Mouse (Mus musculus) thymus, postnatal 14 days (tissue): ENCODE results near the gene Gm20767.
"Not testable (repeated sequence)": the region's sequence is repeated elsewhere in the genome, so short reads cannot be mapped to it uniquely, and the experiment has no call there.

Experiments
- DNase-seq: peaks from one replicate; pipeline ENCODE4 v3.0.0; 2021

Gene Gm20767

DNA sequence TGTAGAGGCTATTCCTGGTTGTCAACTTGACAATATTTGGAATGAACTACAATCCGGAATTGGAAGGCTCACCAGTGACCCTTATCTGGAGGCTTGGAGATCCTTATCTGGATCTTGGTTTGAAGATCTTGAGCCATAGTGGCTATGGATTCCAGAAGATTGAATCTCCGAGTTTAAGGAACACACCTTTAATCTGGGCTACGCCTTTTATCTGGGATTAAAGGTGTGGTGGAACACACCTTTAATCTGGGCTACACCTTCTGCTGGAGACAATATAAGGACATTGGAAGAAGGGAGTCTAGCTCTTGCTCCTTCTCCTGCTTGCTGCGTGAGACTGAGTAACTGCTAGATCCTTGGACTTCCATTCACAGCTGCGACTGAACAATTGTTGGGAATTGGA lies at the start of gene Gm20767:
TSS of gene Gm20767 (plus strand) at position 301 of the 400 bp plus-strand sequence.
- DNase-seq: not testable (repeated sequence)

DNA sequence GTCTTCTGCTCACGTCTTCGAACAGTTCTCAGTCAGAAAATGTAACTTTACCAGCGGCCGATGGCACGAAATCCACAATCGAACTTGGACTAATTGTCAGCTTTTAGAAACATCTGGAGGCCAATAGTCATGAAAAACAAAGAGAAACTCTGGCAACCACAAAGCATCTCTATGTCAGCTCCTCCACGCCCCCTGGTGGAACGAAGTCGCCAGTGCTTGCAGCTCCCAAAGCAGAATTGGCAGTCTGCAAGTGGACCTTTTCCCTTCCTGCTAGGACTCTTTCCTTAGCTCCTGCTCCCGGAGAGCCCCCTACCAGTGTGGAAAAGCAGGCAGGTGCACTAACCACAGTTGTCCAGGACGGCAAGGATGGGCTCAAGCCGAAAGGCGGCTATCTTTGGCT lies 47.1 kb upstream of the Gm20767 start:
- DNase-seq: not testable (repeated sequence)

- DNase-seq: peak; percentile 1
Measured at GRCm38 (mm10) chr13:120096241-120096937, 43.7 kb upstream of the Gm20767 start.

DNA sequence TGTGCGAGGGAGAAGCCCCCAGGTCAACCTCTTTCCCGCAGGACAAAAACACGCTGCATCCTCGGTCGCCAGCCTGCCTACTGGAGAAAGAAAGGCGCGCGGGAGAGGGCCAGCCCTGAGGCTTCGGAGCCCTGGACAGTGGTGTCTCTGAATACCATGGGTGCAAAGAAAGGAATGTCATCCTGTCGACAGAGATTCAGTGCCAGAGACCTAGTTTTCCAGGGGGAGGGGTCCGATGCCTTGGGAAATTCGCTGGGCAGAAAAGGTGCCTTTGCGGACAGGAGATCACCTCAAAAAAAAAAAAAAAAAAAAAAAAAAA lies 43.1 kb upstream of the Gm20767 start:
- not testable (repeated sequence) for DNase-seq

- DNase-seq: not testable (repeated sequence)
Measured at GRCm38 (mm10) chr13:120099327-120099726, 40.7 kb upstream of the Gm20767 start.

GRCm38 (mm10) chr13:120106504-120106903 lies 33.5 kb upstream of the Gm20767 start:
- DNase-seq: not testable (repeated sequence)

DNA sequence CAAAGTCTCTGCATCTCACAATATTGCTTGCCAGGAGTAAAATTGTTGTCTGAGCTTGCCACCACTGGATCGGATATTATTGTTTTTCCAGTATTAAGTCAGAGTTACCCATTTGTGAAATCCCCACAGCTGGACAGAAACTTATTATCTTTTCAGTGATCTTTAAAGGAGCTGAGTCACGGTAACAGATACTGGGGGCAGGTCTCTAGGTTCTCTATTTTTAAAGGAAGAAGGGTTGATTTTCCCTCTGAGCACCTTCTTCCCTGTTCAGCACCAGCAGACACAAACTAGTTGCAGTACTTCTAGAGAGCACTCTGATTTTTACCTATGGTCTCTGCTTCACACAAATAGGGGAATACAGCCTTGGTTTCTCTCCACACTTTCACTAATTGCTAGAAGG lies 33.0 kb upstream of the Gm20767 start:
- not testable (repeated sequence) for DNase-seq

DNA sequence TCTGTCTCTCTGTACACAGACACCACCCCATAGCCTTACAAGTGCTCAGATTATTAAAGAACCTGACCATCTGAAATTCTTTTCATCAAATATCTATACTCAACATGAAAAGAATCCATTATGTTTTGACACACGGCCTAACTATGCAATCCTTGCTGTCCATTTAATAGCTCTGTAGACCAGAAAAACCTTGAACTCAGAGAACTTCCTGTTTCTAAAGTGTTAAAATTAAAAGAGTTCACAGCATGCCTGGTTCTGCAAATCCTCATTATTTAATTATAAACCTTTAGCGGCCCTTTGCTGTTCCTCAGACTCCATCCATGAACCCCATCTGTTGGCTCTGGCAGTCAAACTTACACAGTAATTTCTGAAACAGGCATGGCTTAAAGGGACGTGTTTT lies 2.3 kb downstream of the Gm20767 start:
- not testable (repeated sequence) for DNase-seq

DNA sequence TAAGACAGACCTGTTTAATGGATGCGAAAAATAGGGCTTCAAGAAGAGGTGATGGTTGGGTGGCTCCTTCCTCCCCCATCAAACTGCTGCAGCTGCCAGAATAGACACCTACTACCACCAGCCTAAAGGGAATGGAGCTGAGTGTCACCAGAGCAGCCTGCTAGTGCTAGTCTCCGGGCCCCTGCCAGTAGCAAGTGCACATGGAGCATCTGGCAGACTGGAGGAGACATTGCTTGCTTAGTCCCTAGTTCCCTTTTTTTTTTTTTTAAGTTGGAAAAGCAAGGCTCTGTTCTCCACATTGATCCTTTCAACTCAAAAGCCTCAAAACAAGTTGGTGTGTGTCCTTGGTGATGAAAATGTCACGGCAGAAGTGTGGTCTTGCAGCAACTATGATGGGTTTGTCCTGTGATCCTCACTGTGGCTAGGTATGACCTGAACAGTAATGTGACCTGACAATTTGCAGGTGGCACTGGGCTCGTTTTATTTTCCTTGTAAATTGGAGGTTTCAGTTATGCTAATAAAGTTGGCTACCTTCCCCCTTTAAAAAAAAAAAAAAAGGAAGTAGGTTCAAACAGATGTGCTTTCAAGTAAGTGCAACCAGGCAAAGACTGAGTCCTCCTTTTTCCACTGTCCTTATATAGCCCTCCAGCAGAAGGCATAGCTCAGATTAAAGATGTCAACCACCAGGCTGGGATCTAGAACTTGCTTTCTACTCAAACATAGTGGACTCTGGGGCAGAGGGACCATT lies 9.8 kb downstream of the Gm20767 start:
- not testable (repeated sequence) for DNase-seq

DNA sequence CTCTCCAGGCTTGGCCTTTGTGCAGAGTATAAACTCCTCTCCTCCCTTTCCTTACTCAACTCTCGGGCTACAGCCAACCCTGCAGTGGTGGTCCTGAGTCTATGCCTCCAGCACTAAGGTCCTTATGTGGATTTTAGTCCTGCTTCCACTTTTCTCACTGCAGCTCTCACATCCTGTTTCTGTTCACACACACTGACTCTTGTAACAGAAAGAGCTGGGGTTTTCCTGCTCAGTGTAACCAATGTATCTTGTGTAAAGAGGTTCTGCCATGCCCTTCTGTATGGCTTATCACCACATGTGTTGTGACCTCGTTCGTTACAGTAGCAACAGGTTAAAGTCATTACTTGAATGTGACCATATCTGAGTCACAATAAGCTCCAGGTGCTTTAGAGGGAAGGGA lies 10.5 kb downstream of the Gm20767 start:
- DNase-seq: not testable (repeated sequence)

- not testable (repeated sequence) for DNase-seq
Measured at GRCm38 (mm10) chr13:120168301-120168700, 28.3 kb downstream of the Gm20767 start.

DNA sequence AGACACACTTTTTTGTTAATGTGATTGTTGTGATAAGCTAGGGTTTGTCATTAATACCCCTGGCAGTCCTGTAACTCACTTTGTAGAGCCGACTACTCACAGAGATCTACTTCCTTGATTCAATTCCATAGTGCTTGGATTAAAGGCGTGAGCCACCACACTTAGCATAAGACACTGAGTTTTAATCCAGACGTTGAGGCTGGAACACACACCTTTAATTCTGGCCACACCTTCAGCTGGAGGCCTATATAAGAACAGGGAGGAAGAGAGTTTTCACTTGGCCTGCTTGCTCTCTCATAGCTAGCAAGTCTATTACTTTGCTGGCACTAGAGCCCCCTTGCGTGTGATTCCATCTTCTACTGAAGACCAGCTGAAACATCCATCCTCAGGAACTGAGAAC lies 32.1 kb downstream of the Gm20767 start, which contains the start of gene Gm21818:
TSS of gene Gm21818 (plus strand) at position 301 of the 400 bp plus-strand sequence.
- not testable (repeated sequence) for DNase-seq

DNA sequence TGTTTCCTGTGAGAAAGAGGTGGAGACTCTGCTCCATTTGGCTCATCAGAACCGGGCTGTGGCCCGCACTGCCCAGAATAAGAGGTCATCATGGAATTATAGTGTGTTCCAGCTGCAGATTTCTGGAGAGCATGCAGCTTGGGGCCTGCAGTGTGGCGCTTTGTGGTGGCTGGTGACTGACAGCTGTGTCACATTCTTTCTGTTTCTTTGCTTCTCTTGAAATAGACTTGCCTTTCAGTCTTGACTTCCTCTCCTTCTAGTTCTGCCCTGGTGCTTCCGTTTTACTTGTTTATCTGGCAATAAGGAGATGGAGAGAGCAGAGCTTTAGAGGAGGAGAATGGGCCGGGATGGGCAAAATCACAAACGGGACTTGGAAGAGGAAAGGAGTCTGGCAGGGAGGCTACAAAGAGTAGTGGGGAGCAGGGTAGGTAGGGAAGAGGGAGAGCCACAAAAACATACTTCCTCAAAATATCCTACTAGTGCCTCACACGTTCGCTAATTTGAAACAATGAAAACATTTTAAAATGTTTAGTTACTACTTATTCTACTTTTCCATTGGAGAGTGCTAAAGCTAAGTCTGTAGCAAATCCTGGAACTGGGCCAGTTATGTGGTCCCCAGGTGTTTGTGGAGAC lies 56.3 kb downstream of the Gm20767 start:
- DNase-seq: not testable (repeated sequence)
